Mouse (Mus musculus) midbrain, embryonic 11.5 days (tissue): ENCODE measurements around the gene Pbx1. TPM values are rescaled to one million over a fixed set of nuclear protein-coding genes. Genes with fewer than 3 reads are reported as not detected.

Experiments
- ATAC-seq: fragments of 200-750 bp; cut with Nextera tagmentation; 2 replicates; pipeline ENCODE4 v1.8.0; 2017; ENCODE audit warnings: moderate TSS enrichment, moderate library complexity; ENCODE audit not compliant: low FRiP score
- DNase-seq: peaks from one replicate; pipeline ENCODE4 v3.0.0; 2015; ENCODE audit warnings: low spot score; ENCODE audit errors: missing footprints
- H3K27ac ChIP-seq: fragments of 300-500 bp; sonication (generic); 2 replicates; pipeline ENCODE4 v1.5.1; 2014; ENCODE audit warnings: low read depth, low read length
- H3K27me3 ChIP-seq: fragments of 300-500 bp; sonication (generic); 2 replicates; pipeline ENCODE4 v1.6.1; 2014; ENCODE audit warnings: mild to moderate bottlenecking, low read length, moderate library complexity, mixed read lengths; ENCODE audit not compliant: control insufficient read depth, insufficient read depth
- H3K36me3 ChIP-seq: fragments of 300-500 bp; sonication (generic); 2 replicates; pipeline ENCODE4 v1.6.1; 2014; ENCODE audit warnings: mild to moderate bottlenecking, low read length, moderate library complexity, mixed read lengths; ENCODE audit not compliant: control insufficient read depth, insufficient read depth
- H3K4me1 ChIP-seq: fragments of 300-500 bp; sonication (generic); 2 replicates; pipeline ENCODE4 v1.6.1; 2014; ENCODE audit warnings: low read length; ENCODE audit not compliant: control insufficient read depth, insufficient read depth
- H3K4me2 ChIP-seq: fragments of 300-500 bp; sonication (generic); 2 replicates; pipeline ENCODE4 v1.6.1; 2014; ENCODE audit warnings: mild to moderate bottlenecking, moderate library complexity
- H3K4me3 ChIP-seq: fragments of 300-500 bp; sonication (generic); 2 replicates; pipeline ENCODE4 v1.5.1; 2014; ENCODE audit warnings: low read depth, low read length
- H3K9ac ChIP-seq: fragments of 300-500 bp; sonication (generic); 2 replicates; pipeline ENCODE4 v1.6.1; 2014; ENCODE audit warnings: low read length
- H3K9me3 ChIP-seq: fragments of 300-500 bp; sonication (generic); 2 replicates; pipeline ENCODE4 v1.6.1; 2016; ENCODE audit warnings: low read length; ENCODE audit not compliant: control insufficient read depth
- WGBS: fragments of 180-500 bp; shearing (Covaris S2); extraction: QIAGEN DNeasy Blood & Tissue Kit; methylation state at CpG from one replicate; pipeline ENCODE4 v1.1.7; 2014; 5-methylcytosine and 5-hydroxymethylcytosine counted together
- polyA plus RNA-seq: library from polyadenylated mRNA; unstranded; fragments of >200 nt; fragmentation: Nextera tagmentation; extraction: Ambion mirVana; gene quantifications from 2 replicates; pipeline ENCODE4 v1.2.1, GENCODE M21; 2014

The Pbx1 gene
- polyA plus RNA-seq, 1 experiment from 2014 or later, result 49.3 TPM

DNA sequence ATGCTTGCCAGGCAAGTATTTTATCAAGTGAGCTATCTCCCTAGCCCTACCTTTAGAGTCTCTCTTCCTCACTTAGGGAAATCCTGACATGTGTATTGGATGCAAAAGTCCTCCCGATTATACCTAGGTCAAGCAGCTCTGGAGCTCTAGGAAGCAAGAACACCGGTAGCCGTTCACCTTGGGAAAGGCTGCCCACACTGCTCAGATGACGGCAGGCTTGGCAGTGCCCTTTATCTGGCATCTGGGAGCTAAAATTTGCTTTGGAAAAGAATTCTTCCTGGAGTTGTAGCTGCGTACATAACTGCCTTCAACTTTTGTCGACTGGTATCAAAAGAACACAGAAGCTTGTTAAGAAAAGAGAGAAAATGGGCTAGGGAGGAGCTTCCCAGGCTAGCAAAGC, 37.5 kb downstream of the Pbx1 start:
- DNase-seq, result no peak
- ATAC-seq, result no peak
- peaks cover 19% of the 10 kb centered on the region for H3K4me1 ChIP-seq
- no peak overlapping the region for H3K9ac ChIP-seq
- H3K4me2 ChIP-seq, result no peak overlapping the region
- WGBS, result 91% methylated on average over 6 of the region's 6 CpGs
- no peak overlapping the region for H3K4me3 ChIP-seq
- no peaks in the 10 kb centered on the region for H3K36me3 ChIP-seq
- H3K9me3 ChIP-seq, result no peaks in the 10 kb centered on the region
- H3K27ac ChIP-seq, result no peak overlapping the region
- H3K27me3 ChIP-seq, result no peaks in the 10 kb centered on the region

- H3K27me3 ChIP-seq, result no peaks in the 10 kb centered on the region
- H3K9me3 ChIP-seq, result no peaks in the 10 kb centered on the region
- no peak overlapping the region for H3K9ac ChIP-seq
- WGBS, result 70% methylated on average over 4 of the region's 4 CpGs
- no peak overlapping the region for H3K4me3 ChIP-seq
- H3K27ac ChIP-seq, result no peak overlapping the region
- H3K4me2 ChIP-seq, result no peak overlapping the region
- DNase-seq (no peak), ATAC-seq (no peak)
- no peaks in the 10 kb centered on the region for H3K36me3 ChIP-seq
- H3K4me1 ChIP-seq, result peaks cover 19% of the 10 kb centered on the region
Observed at GRCm38 (mm10) chr1:168393456-168393855, 38.6 kb downstream of the Pbx1 start.

DNA sequence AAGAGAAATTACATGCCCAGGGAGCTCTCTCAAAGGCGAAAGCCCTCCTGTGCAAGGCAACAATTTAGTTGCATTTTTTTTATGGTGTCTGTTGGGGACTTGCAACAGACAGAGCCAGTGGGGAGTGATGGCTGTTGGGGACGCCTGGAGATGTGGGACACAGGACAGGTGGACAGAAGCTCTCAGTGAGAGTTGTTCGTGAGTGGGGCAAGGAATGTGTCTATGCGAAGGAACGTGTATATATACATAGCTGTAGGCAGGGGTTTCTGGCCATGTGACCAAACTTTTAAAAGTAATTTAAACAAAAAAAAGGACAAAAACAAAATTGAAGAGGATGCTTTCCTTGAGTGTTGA, 39.6 kb downstream of the Pbx1 start:
- H3K9me3 ChIP-seq, result no peaks in the 10 kb centered on the region
- no peaks in the 10 kb centered on the region for H3K36me3 ChIP-seq
- DNase-seq, result no peak
- ATAC-seq, result no peak
- 49% methylated on average over 5 of the region's 5 CpGs for WGBS
- H3K9ac ChIP-seq, result no peak overlapping the region; the same call in 1 of the 2 replicates
- peaks cover 19% of the 10 kb centered on the region for H3K4me1 ChIP-seq
- H3K27ac ChIP-seq, result no peak overlapping the region
- H3K4me2 ChIP-seq, result no peak overlapping the region
- H3K27me3 ChIP-seq, result no peaks in the 10 kb centered on the region
- H3K4me3 ChIP-seq, result no peak overlapping the region

DNA sequence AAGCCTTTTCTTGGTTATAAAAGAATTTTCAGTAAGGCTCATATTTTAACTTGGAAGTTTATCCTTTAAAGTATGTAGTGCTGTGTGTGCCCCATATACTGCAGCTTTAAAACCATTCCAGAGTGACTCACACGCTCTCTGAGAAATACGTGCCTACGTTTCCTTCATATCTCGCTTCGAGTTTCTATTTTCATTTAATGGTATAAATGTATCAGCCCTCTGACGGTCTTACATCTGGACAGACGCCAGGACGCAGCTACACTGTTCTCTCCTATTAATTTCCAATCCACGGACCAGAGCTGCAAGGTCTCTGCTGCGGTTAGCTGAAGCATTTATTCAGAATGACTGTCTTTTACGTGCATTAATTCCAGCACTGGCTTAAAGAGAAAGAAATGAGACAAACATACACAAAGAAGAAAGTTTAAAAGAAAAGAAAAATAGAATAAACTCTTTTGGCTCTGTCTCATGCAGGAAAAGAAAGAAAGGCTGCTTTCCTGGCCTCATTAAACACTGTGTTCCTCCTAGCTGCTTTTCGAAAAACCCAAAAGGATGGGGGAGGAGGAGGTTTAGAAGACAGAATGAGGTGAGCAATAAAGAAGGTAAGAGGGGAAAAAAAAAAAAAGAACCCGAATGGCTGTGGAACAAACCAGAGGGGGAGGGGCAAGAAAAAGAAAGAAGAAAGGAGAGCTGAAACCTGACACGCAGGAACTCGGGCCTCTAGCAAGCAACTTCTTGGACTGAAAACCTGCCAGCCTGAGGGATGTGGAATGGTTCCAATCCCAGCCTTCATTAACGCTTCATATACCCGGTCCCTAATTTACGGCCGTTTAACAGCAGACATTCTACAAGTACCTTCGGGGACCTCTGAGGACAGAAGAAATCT, 40.2 kb downstream of the Pbx1 start:
- no peak overlapping the region for H3K4me3 ChIP-seq
- no peak for DNase-seq
- no peak overlapping the region for H3K4me2 ChIP-seq
- no peak for ATAC-seq
- WGBS, result 45% methylated on average over 20 of the region's 20 CpGs
- no peaks in the 10 kb centered on the region for H3K36me3 ChIP-seq
- no peaks in the 10 kb centered on the region for H3K9me3 ChIP-seq
- H3K27ac ChIP-seq, result no peak overlapping the region
- H3K4me1 ChIP-seq, result peaks cover 21% of the 10 kb centered on the region
- H3K9ac ChIP-seq, result no peak overlapping the region; the same call in 1 of the 2 replicates
- H3K27me3 ChIP-seq, result no peaks in the 10 kb centered on the region

GRCm38 (mm10) chr1:168390748-168391147, 41.3 kb downstream of the Pbx1 start:
- Histone ChIP-seq H3K27me3 (no peaks in the 10 kb centered on the region), H3K36me3 (no peaks in the 10 kb centered on the region), H3K27ac (no peak overlapping the region), H3K4me2 (no peak overlapping the region), H3K9ac (no peak overlapping the region), H3K9me3 (no peaks in the 10 kb centered on the region), H3K4me3 (no peak overlapping the region), H3K4me1 (peaks cover 23% of the 10 kb centered on the region)
- no peak for ATAC-seq
- DNase-seq, result no peak

DNA sequence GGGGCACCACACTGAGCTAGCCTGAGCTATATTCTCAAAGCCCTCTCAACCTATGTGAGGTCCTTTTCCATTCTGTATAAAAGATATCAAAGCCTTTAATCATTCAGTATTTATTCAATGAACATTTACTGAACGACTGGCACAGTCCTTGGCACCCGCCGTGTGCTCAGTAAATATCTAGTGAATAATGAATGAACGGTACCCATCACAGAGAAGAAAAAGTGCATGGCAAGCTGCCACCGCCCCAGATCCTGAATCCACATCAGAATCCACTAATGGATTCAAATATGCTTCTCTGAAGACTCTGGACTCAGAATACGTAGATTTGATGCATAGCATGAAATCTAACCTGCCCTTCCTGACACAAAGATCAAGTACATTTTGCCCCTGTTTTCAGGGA, 45.9 kb downstream of the Pbx1 start:
- no peak for ATAC-seq
- Histone ChIP-seq H3K9me3 (no peaks in the 10 kb centered on the region), H3K4me2 (no peak overlapping the region), H3K36me3 (no peaks in the 10 kb centered on the region), H3K9ac (no peak overlapping the region), H3K4me1 (peaks cover 45% of the 10 kb centered on the region), H3K27ac (no peak overlapping the region), H3K4me3 (no peak overlapping the region), H3K27me3 (no peaks in the 10 kb centered on the region)
- no peak for DNase-seq
- WGBS, result 85% methylated on average over 6 of the region's 6 CpGs

DNA sequence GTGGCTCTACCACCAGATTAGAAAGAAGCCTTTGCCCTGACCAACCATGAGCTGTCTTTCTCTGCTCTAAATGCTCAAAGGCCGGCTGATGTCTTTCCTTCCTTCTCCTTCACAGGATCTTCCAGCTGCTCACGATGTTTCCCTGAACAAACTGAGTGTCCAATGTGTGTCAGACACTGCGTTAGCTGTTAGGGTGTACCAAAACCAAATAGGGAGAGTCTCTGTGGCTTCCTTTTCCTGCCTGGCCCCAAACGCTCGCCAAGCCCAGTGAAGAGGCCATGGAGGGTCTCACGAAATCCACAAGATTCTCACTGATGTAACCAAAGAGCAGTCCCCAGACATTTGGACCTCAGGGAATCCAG, 47.5 kb downstream of the Pbx1 start:
- WGBS, result 20% methylated on average over 6 of the region's 6 CpGs

DNA sequence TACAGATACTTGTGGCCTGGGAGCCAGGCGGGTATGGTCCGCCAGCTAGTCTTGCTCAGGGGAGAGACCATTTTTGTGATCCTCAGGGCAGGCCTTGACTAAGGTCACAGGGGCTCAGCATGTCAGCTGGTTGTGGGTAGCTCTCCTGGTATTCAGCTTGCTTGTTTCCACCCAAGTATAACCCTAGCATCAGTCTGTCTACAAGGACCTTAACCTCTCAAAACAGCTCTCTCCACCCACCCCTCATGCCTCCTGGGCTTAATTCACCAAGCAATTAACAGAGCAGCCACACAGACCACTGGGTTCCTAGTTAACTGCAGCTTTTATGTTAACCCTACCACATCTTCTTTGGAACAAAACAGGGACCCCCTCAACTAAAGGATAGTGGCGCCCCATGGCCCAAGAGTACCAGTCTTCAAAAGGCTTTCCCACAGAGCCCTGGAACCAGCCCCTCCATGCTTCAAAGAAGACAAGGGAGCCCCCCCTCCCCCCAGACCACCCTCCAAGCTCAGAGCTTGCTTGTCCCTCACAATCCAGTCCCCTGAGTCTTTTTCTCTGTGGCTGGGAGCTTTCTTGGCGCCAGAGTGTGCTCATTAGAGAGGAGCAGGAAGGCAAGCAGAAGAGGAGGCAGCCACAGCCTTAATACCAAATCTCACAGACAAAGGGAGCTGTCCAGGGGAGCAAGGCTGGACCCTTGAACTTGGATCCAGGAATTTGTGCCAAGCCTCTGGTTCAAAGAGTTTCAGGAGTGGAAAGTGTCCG, 48.1 kb downstream of the Pbx1 start:
- WGBS, result 12% methylated on average over 5 of the region's 5 CpGs
- Histone ChIP-seq H3K27me3 (no peaks in the 10 kb centered on the region), H3K36me3 (no peaks in the 10 kb centered on the region), H3K27ac (peak overlapping the region; percentile 67; the same call in 1 of the 2 replicates), H3K4me3 (no peak overlapping the region), H3K9me3 (no peaks in the 10 kb centered on the region), H3K4me1 (peaks cover 53% of the 10 kb centered on the region), H3K4me2 (peak overlapping the region; percentile 4; the same call in 1 of the 2 replicates), H3K9ac (peak overlapping the region; percentile 36; the same call in 1 of the 2 replicates)
- DNase-seq (no peak), ATAC-seq (peak; percentile 52)

More for the DNA sequence above, 47.5 kb downstream of the Pbx1 start:
- Histone ChIP-seq H3K4me1 (peaks cover 49% of the 10 kb centered on the region), H3K27ac (peak overlapping the region; percentile 67), H3K4me3 (no peak overlapping the region), H3K27me3 (no peaks in the 10 kb centered on the region), H3K9ac (peak overlapping the region; percentile 34; the same call in 1 of the 2 replicates), H3K4me2 (peak overlapping the region; percentile 15; the same call in 1 of the 2 replicates), H3K9me3 (no peaks in the 10 kb centered on the region), H3K36me3 (no peaks in the 10 kb centered on the region)
- no peak for ATAC-seq
- DNase-seq, result no peak

GRCm38 (mm10) chr1:168382823-168383157, 49.3 kb downstream of the Pbx1 start:
- DNase-seq (no peak), ATAC-seq (peak; percentile 40; the same call in 1 of the 2 replicates)
- no peak overlapping the region for H3K4me3 ChIP-seq
- no peak overlapping the region for H3K27ac ChIP-seq
- WGBS, result under 1% methylated on average over 4 of the region's 4 CpGs
- H3K9me3 ChIP-seq, result no peaks in the 10 kb centered on the region
- H3K4me2 ChIP-seq, result no peak overlapping the region
- no peak overlapping the region for H3K9ac ChIP-seq
- no peaks in the 10 kb centered on the region for H3K36me3 ChIP-seq
- H3K4me1 ChIP-seq, result peaks cover 56% of the 10 kb centered on the region
- no peaks in the 10 kb centered on the region for H3K27me3 ChIP-seq
